Mouse (Mus musculus) forebrain, embryonic 16.5 days (tissue): Measurements from ENCODE around the gene Mup20. TPM values are rescaled to one million over a fixed set of nuclear protein-coding genes. Genes with fewer than 3 reads are reported as not detected.
"Not testable (repeated sequence)": the region's sequence is repeated elsewhere in the genome, so short reads cannot be mapped to it uniquely, and the experiment has no call there.

Source experiments
- ATAC-seq: fragments of 200-750 bp; cut with Nextera tagmentation; 2 replicates; pipeline ENCODE4 v1.8.0; 2017; ENCODE audit warnings: mild to moderate bottlenecking, moderate library complexity
- H3K27ac ChIP-seq: fragments of 300-500 bp; sonication (generic); 2 replicates; pipeline ENCODE4 v1.5.1; 2014; ENCODE audit warnings: low read length, control low read depth
- H3K27me3 ChIP-seq: fragments of 300-500 bp; sonication (generic); replicated peaks from 2 replicates; pipeline ENCODE4 v1.6.1; 2014; ENCODE audit warnings: low read length; ENCODE audit not compliant: control insufficient read depth, insufficient read depth
- H3K36me3 ChIP-seq: fragments of 300-500 bp; sonication (generic); 2 replicates; pipeline ENCODE4 v1.6.1; 2014; ENCODE audit not compliant: control insufficient read depth, insufficient read depth
- H3K4me1 ChIP-seq: fragments of 300-500 bp; sonication (generic); replicated peaks from 2 replicates; pipeline ENCODE4 v1.6.1; 2014; ENCODE audit warnings: low read length; ENCODE audit not compliant: control insufficient read depth, insufficient read depth
- H3K4me2 ChIP-seq: fragments of 300-500 bp; sonication (generic); 2 replicates; pipeline ENCODE4 v1.6.1; 2014; ENCODE audit warnings: mild to moderate bottlenecking, low read length, control low read depth
- H3K4me3 ChIP-seq: fragments of 300-500 bp; sonication (generic); replicated peaks from 2 replicates; pipeline ENCODE4 v1.5.1; 2014; ENCODE audit warnings: mild to moderate bottlenecking, low read length, control low read depth
- H3K9ac ChIP-seq: fragments of 300-500 bp; sonication (generic); replicated peaks from 2 replicates; pipeline ENCODE4 v1.6.1; 2014; ENCODE audit warnings: low read depth, low read length, control low read depth
- H3K9me3 ChIP-seq: fragments of 300-500 bp; sonication (generic); 2 replicates; pipeline ENCODE4 v1.6.1; 2016; ENCODE audit warnings: low read length; ENCODE audit not compliant: control insufficient read depth
- WGBS: fragments of 180-500 bp; shearing (Covaris S2); extraction: QIAGEN DNeasy Blood & Tissue Kit; methylation state at CpG from one replicate; pipeline ENCODE4 v1.1.7; 2014; 5-methylcytosine and 5-hydroxymethylcytosine counted together
- polyA plus RNA-seq: library from polyadenylated mRNA; unstranded; fragments of >200 nt; fragmentation: Nextera tagmentation; extraction: Ambion mirVana; gene quantifications from 2 replicates; pipeline ENCODE4 v1.2.1, GENCODE M21; 2015

Gene Mup20
- polyA plus RNA-seq, result not detected in 2 replicates

DNA sequence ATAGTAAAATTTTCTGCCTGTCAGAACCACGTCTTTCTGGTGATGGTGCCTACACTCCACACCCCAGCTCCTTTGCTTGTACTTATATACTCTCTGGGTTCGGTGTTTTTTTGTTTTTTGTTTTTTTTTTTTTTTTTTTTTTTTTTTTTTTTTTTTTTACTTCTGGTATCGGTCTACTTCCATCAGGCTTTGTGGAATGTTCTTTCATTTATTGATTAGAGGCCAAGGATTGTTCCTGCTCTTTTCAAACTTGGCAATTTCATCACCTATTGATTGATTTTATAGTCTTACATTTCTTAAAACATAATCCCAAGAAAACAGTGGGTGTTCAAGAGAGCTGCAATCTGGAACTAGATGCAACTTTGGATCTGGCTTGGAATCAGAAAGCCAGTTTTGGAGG, at the start of gene Mup20:
Gene Mup20 (minus strand): TSS at position 101 of the 400 bp plus-strand sequence.
- H3K4me3 ChIP-seq, H3K9ac ChIP-seq, ATAC-seq, H3K9me3 ChIP-seq, H3K4me2 ChIP-seq, H3K27me3 ChIP-seq, H3K36me3 ChIP-seq, H3K27ac ChIP-seq, H3K4me1 ChIP-seq: not testable (repeated sequence)
- 83% methylated on average over 2 of the region's 3 CpGs for WGBS

DNA sequence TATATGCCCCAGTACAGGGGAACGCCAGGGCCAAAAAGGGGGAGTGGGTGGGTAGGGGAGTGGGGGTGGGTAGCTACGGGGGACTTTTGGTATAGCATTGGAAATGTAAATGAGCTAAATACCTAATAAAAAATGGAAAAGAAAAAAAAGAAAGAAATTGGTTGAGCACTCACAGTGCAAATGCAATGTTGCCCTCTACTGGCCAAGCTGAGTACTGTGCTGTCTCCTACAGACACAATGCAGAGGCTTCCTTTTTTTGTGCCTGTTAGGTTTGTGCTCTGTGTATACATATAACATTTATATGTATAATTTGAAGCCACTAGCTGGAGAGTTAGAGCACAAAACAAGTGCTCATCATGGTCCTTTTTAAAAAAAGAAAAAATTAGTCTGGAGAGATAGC, 49.4 kb upstream of the Mup20 start:
- not testable (repeated sequence) for H3K36me3 ChIP-seq, H3K4me3 ChIP-seq, H3K9me3 ChIP-seq, H3K9ac ChIP-seq, ATAC-seq, H3K4me1 ChIP-seq, H3K27me3 ChIP-seq, H3K4me2 ChIP-seq, H3K27ac ChIP-seq
- WGBS, result 100% methylated on average over 1 of the region's 2 CpGs

DNA sequence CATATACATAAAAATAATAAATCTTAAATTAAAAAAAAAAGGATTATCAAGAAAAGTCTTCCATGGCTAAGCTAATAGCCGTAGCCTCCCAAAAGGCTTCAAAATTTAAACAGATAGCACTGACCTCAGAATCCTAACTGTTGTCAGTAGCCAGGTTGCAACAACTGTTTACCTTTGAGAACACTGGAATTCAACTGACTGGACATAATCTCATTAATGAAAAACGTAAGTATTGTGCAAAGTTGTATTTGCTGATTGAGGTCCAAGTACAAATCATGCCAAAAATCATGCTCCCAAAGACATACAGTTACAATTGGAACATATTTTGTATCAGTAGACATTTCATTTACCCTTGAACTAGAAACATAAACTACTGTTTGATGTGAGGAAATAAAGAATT, 34.0 kb upstream of the Mup20 start:
- ATAC-seq, result no peak
- no peaks in the 10 kb centered on the region for H3K36me3 ChIP-seq
- no peaks in the 10 kb centered on the region for H3K27me3 ChIP-seq
- no peak overlapping the region for H3K9ac ChIP-seq
- H3K4me1 ChIP-seq, result no peaks in the 10 kb centered on the region
- no peak overlapping the region for H3K27ac ChIP-seq
- WGBS, result 91% methylated on average over 2 of the region's 2 CpGs
- H3K4me3 ChIP-seq, result no peak overlapping the region
- no peak overlapping the region for H3K4me2 ChIP-seq
- H3K9me3 ChIP-seq, result no peaks in the 10 kb centered on the region

DNA sequence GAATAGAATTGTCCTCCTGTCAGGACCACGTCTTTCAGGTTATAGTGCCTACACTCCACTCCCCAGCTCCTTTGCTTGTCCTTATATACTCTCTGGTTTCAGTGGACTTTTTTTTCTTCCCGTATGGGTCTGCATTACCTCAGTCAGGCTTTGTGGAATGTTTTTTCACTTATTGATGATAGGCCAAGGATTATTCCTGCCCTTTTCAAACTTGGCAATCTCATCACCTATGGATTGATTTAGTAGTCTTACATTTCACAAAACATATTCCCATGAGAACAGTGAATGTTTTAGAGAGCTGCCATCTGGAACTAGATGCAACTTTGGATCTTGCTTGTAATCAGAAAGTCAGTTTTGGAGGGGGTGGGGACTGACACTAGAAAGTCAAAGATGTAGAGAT, 33.3 kb upstream of the Mup20 start, which contains the start of gene Mup3:
Gene Mup3 (minus strand): TSS at position 102 of the 400 bp plus-strand sequence.
- Histone ChIP-seq H3K27ac (no peak within 1 kb of the TSS), H3K4me3 (no peak within 1 kb of the TSS), H3K9me3 (no peaks in the 10 kb centered on the region), H3K4me1 (no peaks in the 10 kb centered on the region), H3K27me3 (no peaks in the 10 kb centered on the region), H3K9ac (no peak within 1 kb of the TSS), H3K4me2 (no peak within 1 kb of the TSS), H3K36me3 (no peaks in the 10 kb centered on the region)
- WGBS, result 91% methylated on average over 2 of the region's 2 CpGs
- no peak for ATAC-seq

DNA sequence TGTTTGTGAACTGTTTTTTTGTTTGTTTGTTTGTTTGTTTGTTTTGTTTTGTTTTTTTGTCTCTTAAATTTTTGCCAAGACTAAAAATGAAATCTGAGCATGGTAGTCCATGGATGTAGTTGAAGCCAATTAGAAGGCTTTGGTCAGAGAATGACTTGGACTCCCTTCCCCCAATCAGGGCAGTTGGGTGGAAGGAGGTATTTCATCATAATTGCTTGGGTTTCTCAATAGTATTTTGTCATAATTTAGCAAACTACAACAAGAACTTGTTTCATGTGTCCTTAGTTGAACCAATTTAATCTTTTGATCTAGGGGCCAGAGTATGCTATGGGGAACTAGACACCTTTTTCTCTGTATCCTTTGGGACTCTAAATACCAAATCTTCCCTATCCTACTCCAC, 28.8 kb upstream of the Mup20 start:
- Histone ChIP-seq H3K9ac (no peak overlapping the region), H3K36me3 (no peaks in the 10 kb centered on the region), H3K27ac (no peak overlapping the region), H3K27me3 (no peaks in the 10 kb centered on the region), H3K4me2 (no peak overlapping the region), H3K4me3 (no peak overlapping the region), H3K4me1 (no peaks in the 10 kb centered on the region), H3K9me3 (no peaks in the 10 kb centered on the region)
- no peak for ATAC-seq

DNA sequence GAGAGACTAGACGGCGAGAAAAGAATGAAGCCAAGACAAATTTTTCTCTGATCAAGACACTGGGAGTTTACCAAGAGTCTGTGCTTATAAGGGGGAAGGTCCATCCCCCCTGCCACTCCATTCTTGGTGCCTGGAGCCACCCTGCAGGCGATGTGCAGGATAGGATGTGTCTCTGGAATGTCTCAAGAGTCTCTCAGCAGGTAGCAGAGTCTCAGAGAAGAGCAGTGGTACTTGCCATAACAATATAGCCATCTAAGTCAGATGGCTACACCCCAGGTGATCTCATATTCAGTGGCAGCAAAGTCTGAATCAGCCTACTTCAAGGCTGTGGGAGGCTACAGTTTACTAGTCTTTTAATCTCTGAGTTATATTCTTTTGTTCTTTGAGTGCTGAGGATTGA, 21.2 kb upstream of the Mup20 start:
- no peak for ATAC-seq
- Histone ChIP-seq H3K36me3 (no peaks in the 10 kb centered on the region), H3K4me1 (no peaks in the 10 kb centered on the region), H3K4me2 (no peak overlapping the region), H3K27me3 (no peaks in the 10 kb centered on the region), H3K9me3 (no peaks in the 10 kb centered on the region), H3K9ac (no peak overlapping the region), H3K4me3 (no peak overlapping the region), H3K27ac (no peak overlapping the region)
- WGBS, result 66% methylated on average over 3 of the region's 3 CpGs

DNA sequence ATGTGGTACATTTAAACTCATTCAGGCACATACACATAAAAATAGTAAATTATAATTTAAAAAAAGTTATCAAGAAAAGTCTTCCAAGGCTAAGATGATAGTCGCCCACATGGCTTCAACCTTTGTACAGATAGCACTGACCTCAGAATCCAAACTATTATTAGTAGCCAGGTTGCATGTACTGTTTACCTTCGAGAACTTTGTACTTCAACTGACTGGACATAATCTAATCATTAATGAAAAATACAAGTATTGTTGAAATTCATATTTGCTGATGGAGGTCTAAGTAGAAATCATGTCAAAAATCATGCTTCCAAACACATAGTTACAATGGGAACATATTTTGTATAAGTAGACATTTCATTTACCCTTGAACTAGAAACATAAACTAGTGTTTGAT, 822 bp upstream of the Mup20 start:
- not testable (repeated sequence) for H3K27ac ChIP-seq, ATAC-seq, H3K9ac ChIP-seq, H3K4me2 ChIP-seq, H3K27me3 ChIP-seq, H3K9me3 ChIP-seq, H3K4me3 ChIP-seq, H3K36me3 ChIP-seq, H3K4me1 ChIP-seq
- WGBS, result 91% methylated on average over 2 of the region's 2 CpGs

DNA sequence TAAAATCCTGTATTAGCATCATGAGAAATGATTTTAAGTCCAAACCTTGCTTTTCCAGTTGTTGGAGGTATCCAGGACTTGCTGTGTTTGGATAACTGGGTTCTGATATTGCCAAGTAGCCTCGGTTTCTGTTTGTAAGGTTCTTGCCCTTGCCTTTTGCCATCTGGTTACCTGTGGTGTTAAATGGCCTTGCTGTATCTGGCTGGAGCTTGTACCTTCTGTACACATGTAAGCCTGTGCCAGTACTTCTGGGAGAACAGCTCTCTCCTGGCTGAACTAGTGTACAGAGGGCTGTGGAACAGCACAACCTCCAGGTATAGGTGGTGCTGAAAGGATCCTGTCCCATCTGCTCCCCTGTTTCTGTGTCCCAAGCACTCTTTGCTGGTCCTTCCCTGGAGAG, 27.7 kb downstream of the Mup20 start:
- Histone ChIP-seq H3K9ac (no peak overlapping the region), H3K36me3 (no peaks in the 10 kb centered on the region), H3K27me3 (no peaks in the 10 kb centered on the region), H3K4me1 (no peaks in the 10 kb centered on the region), H3K27ac (no peak overlapping the region), H3K4me2 (no peak overlapping the region), H3K9me3 (no peaks in the 10 kb centered on the region), H3K4me3 (no peak overlapping the region)
- 93% methylated on average over 1 of the region's 1 CpGs for WGBS
- ATAC-seq, result no peak

DNA sequence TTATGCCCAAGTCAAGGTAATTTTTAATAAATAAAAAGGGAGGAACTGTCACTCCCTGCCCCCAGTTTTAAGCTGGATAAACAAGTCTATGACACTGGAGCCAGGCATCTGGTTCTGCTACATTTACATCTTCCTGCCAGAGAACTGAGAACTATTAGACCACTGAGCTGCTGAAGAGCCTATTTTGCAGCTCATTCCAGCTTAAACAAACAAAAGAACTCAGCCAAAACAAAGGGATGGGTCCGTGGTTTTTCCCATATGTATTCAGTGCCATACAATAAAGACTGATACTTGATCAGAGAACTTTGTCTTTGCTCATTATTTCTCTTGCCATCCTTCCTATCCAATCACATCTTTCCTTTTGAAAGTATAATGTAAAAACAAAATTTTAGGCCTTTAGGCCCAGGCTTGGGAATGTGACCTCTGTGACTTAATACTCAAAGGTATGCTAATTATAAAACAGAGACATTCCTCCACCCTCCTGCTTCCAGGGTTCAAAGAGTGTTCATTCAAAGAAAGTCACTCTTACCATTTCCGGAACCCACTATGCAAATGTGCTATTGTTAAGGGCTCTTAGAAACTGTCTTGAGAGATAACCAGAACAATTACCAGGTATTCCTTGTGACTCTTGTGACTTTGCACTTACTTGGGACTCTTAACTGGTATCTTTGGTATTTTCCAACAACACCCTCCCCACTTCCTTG, 29.6 kb downstream of the Mup20 start:
- H3K36me3 ChIP-seq, result no peaks in the 10 kb centered on the region
- no peak for ATAC-seq
- H3K9ac ChIP-seq, result no peak overlapping the region
- H3K27ac ChIP-seq, result no peak overlapping the region
- H3K9me3 ChIP-seq, result no peaks in the 10 kb centered on the region
- no peaks in the 10 kb centered on the region for H3K27me3 ChIP-seq
- H3K4me3 ChIP-seq, result no peak overlapping the region
- 53% methylated on average over 2 of the region's 2 CpGs for WGBS
- no peak overlapping the region for H3K4me2 ChIP-seq
- no peaks in the 10 kb centered on the region for H3K4me1 ChIP-seq

DNA sequence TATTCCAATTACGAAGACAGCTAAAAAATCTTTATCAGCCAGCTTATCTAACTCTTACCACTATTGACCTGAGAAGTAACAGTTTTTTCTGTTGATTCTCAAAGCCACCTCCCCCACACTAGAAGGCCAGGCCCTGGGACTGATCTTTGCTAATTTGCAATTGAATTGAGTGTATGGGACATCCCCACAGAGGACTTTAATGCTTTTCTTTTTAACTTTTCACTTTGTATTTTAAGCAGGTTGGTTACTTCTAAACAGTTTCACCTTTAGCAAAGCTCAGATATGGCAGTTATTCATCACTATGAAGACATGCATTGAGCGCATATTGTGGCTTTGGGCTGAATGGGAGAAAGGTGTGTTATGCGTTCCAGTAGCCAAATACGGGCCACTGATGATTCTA, 30.3 kb downstream of the Mup20 start:
- Histone ChIP-seq H3K4me3 (no peak overlapping the region), H3K27ac (no peak overlapping the region), H3K9ac (no peak overlapping the region), H3K4me2 (no peak overlapping the region), H3K27me3 (no peaks in the 10 kb centered on the region), H3K36me3 (no peaks in the 10 kb centered on the region), H3K9me3 (no peaks in the 10 kb centered on the region), H3K4me1 (no peaks in the 10 kb centered on the region)
- no peak for ATAC-seq
- WGBS, result 89% methylated on average over 4 of the region's 4 CpGs
